Mouse (Mus musculus): Measurements from ENCODE around the gene Lhfp. TPM values are rescaled to one million over a fixed set of nuclear protein-coding genes. Genes with fewer than 3 reads are reported as not detected.

Lhfp gene
- polyA plus RNA-seq, 1 experiment from 2014 or later, result 20.6 TPM

DNA sequence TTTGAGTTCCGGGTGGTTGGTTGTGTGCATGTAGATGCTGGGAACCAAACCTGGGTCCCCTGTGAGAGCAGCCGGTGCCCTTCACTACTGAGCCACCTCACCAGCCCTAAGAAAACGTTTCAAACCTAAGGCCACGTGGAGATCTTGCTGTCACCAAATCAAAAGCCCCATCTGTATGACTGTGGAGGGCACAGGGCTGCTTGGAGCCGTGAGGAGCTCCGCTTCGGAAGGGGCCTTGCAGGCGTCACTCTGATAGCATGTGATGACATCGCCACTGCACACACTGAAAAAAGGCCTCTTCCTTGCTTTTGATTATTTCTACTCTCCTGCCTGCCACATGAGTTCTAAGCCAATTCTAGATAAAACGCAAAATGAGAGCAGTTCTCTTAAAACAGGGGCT lies 159.5 kb downstream of the Lhfp start:
- H3K36me3 ChIP-seq (replicated peaks), result no peaks in the 10 kb centered on the region
- peaks cover 27% of the 10 kb centered on the region for H3K4me1 ChIP-seq
- H3K27me3 ChIP-seq (replicated peaks; ENCODE audit: low read depth, poor library complexity, severe bottlenecking), result 0 out of 2 replicates have a peak, but pooled peaks cover 4% of the 10 kb centered on the region
- 73% methylated on average over 10 of the region's 10 CpGs for WGBS
- no peaks in the 10 kb centered on the region for H3K9me3 ChIP-seq
- DNase-seq (ENCODE audit: low spot score), result no peak
- H3K27ac ChIP-seq (replicated peaks), result no peak overlapping the region
- no peak overlapping the region for H3K4me3 ChIP-seq

DNA sequence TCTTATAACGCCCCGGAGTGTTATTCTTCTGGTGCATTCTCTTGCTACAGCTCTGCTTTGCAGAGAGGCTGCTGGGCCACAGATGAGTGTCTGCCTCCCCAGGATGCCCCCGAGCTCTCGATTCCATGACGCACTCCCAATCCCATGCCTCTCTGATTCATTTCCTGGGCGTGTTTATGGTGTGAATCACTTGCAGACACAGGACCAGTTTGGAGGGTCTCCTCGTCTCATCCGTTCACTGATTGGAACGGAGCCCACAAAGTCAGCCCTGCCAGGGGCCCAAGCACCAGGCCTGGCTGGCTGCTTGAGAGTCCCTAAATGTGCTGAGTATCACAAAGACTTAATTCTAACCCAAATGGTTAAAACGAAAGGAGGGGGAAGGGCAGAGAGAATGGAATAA lies 160.3 kb downstream of the Lhfp start:
- DNase-seq (ENCODE audit: low spot score), result no peak

DNA sequence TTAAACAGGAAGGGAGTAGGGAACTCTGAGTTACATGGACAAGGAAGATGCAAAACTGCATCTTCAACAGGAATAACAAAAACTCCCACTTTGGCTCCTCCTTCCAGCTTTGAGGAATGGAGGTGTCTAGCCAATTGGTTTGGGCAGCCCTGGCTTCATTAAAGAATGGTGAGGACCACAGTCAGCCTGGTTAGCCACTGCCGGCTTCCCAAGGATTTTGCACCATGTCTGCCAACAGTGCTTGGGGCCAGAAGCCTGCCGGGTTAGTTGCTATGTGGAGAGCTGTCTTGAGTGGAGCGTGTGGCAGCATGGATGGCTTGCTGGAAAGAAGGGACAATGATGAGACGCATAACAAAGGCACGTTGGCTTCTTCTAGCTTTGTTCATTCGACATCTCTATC lies 160.9 kb downstream of the Lhfp start:
- 73% methylated on average over 6 of the region's 6 CpGs for whole genome bisulfite sequencing
- 0 out of 2 replicates have a peak, but pooled peaks cover 4% of the 10 kb centered on the region for H3K27me3 ChIP-seq (replicated peaks; ENCODE audit: low read depth, poor library complexity, severe bottlenecking)
- no peaks in the 10 kb centered on the region for H3K9me3 ChIP-seq
- DNase-seq (ENCODE audit: low spot score), result no peak
- H3K4me1 ChIP-seq, result peaks cover 37% of the 10 kb centered on the region
- no peaks in the 10 kb centered on the region for H3K36me3 ChIP-seq (replicated peaks)
- 0 out of 2 replicates have a peak overlapping the region, but pooled peaks have one; percentile 49 for H3K27ac ChIP-seq (replicated peaks)
- H3K4me3 ChIP-seq, result no peak overlapping the region

More for the DNA sequence above, 160.3 kb downstream of the Lhfp start:
- Histone ChIP-seq H3K9me3 (no peaks in the 10 kb centered on the region), H3K27ac (replicated peaks) (peak overlapping the region; percentile 49), H3K36me3 (replicated peaks) (no peaks in the 10 kb centered on the region), H3K4me3 (no peak overlapping the region), H3K27me3 (replicated peaks; ENCODE audit: low read depth, poor library complexity, severe bottlenecking) (0 out of 2 replicates have a peak, but pooled peaks cover 4% of the 10 kb centered on the region), H3K4me1 (peaks cover 32% of the 10 kb centered on the region)
- 41% methylated on average over 10 of the region's 10 CpGs for WGBS

DNA sequence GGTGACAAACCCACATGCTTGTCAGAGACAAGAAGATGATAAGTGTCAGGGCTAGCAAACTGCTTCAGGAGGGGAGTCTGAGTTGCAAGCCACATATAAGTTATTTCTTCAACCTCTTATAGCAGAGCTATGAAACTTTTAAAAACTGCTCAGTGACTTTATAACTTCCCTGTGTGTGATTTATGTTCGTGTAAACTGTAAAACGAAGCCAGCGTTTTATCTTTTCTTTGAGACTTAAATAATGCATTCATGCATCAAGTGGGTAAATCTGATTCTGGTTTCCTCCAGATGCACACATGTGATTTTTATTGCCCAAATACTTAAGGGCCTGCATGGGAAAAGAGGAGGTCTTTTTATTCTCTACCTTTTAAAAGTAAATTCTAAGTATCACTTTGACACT lies 161.4 kb downstream of the Lhfp start:
- H3K4me1 ChIP-seq, result peaks cover 37% of the 10 kb centered on the region

DNA sequence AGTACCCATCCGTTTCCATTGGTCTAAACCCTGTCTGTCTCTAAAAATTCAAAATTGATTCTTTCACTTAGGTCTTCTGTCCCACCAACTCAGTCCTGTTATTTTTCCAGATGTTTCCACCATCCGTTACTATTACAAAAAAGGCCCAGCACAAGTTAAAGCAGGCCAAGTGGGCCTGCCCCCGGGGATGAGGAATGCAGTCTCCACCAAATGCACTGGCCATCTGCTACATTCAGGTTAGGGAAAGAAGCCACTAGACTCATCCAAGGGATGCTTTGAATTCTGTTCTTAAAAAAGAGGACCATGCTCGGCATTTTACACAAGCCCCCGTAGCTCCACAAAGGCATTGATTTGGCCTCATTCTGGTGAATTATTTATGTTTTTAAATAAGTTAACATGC lies 162.3 kb downstream of the Lhfp start:
- Histone ChIP-seq H3K36me3 (replicated peaks) (no peaks in the 10 kb centered on the region), H3K27me3 (replicated peaks; ENCODE audit: low read depth, poor library complexity, severe bottlenecking) (0 out of 2 replicates have a peak, but pooled peaks cover 4% of the 10 kb centered on the region), H3K4me3 (no peak overlapping the region), H3K27ac (replicated peaks) (no peak overlapping the region), H3K4me1 (peaks cover 37% of the 10 kb centered on the region), H3K9me3 (no peaks in the 10 kb centered on the region)
- no peak for DNase-seq (ENCODE audit: low spot score)
- WGBS, result 79% methylated on average over 5 of the region's 5 CpGs

More for the DNA sequence above, 161.4 kb downstream of the Lhfp start:
- Histone ChIP-seq H3K27me3 (replicated peaks; ENCODE audit: low read depth, poor library complexity, severe bottlenecking) (0 out of 2 replicates have a peak, but pooled peaks cover 4% of the 10 kb centered on the region), H3K27ac (replicated peaks) (no peak overlapping the region), H3K36me3 (replicated peaks) (no peaks in the 10 kb centered on the region), H3K9me3 (no peaks in the 10 kb centered on the region), H3K4me3 (no peak overlapping the region)
- 95% methylated on average over 3 of the region's 3 CpGs for whole genome bisulfite sequencing
- DNase-seq (ENCODE audit: low spot score), result no peak

DNA sequence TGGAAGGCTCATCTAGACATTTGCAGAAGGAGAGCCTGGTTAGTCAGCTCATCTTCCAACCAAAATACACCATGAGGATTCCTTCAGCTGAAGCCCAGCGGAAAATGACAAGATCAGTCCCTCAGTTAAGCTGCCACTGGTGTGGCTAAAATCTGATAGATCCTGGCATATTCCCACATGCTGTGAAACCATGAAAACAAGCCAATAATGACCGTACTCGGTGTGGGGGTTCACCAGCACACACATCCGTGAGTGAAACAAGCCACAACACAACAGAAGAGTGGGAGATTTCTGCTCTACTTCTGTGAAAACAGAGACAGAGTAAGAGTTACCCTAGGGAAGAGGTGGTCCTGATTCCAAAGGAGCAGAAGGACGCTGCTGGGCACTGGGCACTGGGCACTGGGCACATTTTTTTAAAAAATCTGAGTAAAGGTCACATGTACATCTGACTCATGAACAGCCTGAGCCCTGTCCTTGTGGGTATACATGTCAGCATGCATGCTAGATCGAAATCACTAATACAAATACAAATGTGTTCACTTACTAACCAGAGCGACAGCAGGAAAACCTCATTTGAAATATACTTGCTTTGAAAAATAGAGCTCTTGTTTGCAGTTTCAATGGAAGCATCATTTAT lies 163.1 kb downstream of the Lhfp start:
- no peak for DNase-seq (ENCODE audit: low spot score)
- 86% methylated on average over 7 of the region's 7 CpGs for WGBS
- Histone ChIP-seq H3K27me3 (replicated peaks; ENCODE audit: low read depth, poor library complexity, severe bottlenecking) (peaks cover 4% of the 10 kb centered on the region; the same call in 1 of the 2 replicates), H3K27ac (replicated peaks) (no peak overlapping the region), H3K4me3 (no peak overlapping the region), H3K36me3 (replicated peaks) (no peaks in the 10 kb centered on the region), H3K4me1 (peaks cover 41% of the 10 kb centered on the region), H3K9me3 (no peaks in the 10 kb centered on the region)

DNA sequence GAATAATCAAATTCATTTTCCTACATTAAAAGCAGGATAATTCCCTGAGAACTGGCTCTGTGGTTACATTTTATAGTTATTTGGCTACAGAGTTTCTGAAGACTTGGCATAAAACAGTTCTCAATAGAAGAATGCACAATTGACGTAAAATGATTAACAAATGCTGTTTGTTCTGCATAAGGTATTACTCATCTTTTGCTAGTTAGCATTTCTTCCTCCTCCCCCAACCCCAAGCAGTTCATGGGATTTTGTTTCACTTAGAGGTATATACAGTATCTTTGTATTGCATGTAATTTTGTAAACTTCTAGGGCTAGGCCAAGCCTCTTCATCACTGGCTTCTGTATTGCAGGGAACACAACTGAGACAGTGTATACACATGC lies 163.6 kb downstream of the Lhfp start:
- peaks cover 45% of the 10 kb centered on the region for H3K4me1 ChIP-seq
- 87% methylated on average over 1 of the region's 1 CpGs for WGBS
- no peak overlapping the region for H3K4me3 ChIP-seq
- no peaks in the 10 kb centered on the region for H3K36me3 ChIP-seq (replicated peaks)
- DNase-seq (ENCODE audit: low spot score), result no peak
- H3K27ac ChIP-seq (replicated peaks), result no peak overlapping the region
- peaks cover 4% of the 10 kb centered on the region; the same call in 1 of the 2 replicates for H3K27me3 ChIP-seq (replicated peaks; ENCODE audit: low read depth, poor library complexity, severe bottlenecking)
- H3K9me3 ChIP-seq, result no peaks in the 10 kb centered on the region

DNA sequence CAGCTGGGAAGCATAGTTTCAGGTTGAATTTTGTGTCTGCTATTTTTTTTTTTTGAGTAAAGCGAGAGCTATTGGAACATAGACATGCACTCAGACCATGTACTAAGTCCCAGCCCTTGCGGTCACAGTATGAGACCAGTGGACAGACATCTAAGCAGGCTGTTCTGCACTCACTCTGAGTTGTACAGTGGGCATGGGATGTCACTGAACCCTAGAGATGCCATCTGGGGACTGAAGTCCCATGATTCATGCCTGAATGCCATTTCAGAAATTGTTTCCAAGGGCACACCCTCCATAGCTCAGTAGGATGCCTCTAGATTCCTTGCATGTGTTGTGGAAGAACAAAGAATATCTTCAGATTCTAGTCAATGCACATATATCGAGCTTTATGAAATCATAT lies 164.4 kb downstream of the Lhfp start:
- peaks cover 44% of the 10 kb centered on the region for H3K4me1 ChIP-seq
- no peak for DNase-seq (ENCODE audit: low spot score)
- no peaks in the 10 kb centered on the region for H3K36me3 ChIP-seq (replicated peaks)
- WGBS, result 95% methylated on average over 3 of the region's 3 CpGs
- peaks cover 4% of the 10 kb centered on the region; the same call in 1 of the 2 replicates for H3K27me3 ChIP-seq (replicated peaks; ENCODE audit: low read depth, poor library complexity, severe bottlenecking)
- H3K27ac ChIP-seq (replicated peaks), result no peak overlapping the region
- H3K9me3 ChIP-seq, result no peaks in the 10 kb centered on the region
- no peak overlapping the region for H3K4me3 ChIP-seq

DNA sequence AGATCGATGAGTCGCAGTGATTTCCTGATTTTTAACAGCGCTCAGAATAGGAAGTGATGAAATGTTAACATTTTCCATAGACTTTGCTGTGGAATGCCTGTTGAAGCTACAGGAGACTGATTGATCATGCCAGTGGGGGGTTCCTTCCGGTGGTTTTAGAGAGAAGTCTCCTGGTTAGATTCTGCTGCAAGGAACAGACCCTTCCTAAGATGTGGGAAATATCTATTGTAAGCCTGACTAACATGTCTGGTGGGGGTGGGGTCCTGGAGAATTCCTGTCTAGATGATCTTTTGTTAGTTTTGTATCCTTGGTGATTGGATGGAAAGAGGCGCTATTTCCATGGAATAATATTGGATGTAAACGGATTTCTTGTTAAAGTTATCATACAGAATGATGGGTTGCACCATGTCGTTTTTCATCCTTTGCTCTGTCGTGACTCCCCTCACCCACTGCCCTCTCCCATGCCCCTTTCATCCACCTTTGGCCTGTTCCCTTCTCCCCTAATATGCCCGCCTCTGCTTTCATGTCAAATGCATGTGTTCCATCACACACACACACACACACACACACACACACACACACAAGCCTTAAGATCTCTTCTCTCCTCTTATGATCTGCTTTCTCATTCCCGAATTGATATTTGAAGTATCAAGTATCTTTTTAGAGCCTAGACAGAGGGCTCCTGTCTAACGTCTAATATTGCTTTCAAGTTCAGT lies 165.3 kb downstream of the Lhfp start:
- Histone ChIP-seq H3K9me3 (no peaks in the 10 kb centered on the region), H3K36me3 (replicated peaks) (no peaks in the 10 kb centered on the region), H3K4me3 (no peak overlapping the region), H3K27ac (replicated peaks) (peak overlapping the region; percentile 25), H3K4me1 (peaks cover 42% of the 10 kb centered on the region), H3K27me3 (replicated peaks; ENCODE audit: low read depth, poor library complexity, severe bottlenecking) (peaks cover 4% of the 10 kb centered on the region; the same call in 1 of the 2 replicates)
- WGBS, result 64% methylated on average over 11 of the region's 11 CpGs
- no peak for DNase-seq (ENCODE audit: low spot score)

DNA sequence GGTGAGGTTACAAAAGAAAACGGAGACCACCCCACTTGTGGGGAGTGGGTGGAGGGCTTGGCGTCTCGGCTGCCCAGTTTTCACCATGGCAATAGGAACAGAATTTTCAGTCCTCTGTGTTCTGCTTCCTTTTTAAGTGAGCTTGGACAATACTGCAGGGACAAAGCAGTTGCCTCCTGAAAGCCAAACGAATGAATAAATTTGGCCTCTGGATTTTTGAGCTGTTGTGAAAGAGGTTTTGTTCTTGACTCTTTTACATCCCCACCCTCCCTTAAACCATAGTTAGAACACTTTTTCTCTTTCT lies 165.8 kb downstream of the Lhfp start:
- Histone ChIP-seq H3K4me3 (no peak overlapping the region), H3K36me3 (replicated peaks) (no peaks in the 10 kb centered on the region), H3K27me3 (replicated peaks; ENCODE audit: low read depth, poor library complexity, severe bottlenecking) (peaks cover 4% of the 10 kb centered on the region; the same call in 1 of the 2 replicates), H3K27ac (replicated peaks) (no peak overlapping the region), H3K9me3 (no peaks in the 10 kb centered on the region), H3K4me1 (peaks cover 37% of the 10 kb centered on the region)
- DNase-seq (ENCODE audit: low spot score), result no peak
- WGBS, result 62% methylated on average over 4 of the region's 4 CpGs

DNA sequence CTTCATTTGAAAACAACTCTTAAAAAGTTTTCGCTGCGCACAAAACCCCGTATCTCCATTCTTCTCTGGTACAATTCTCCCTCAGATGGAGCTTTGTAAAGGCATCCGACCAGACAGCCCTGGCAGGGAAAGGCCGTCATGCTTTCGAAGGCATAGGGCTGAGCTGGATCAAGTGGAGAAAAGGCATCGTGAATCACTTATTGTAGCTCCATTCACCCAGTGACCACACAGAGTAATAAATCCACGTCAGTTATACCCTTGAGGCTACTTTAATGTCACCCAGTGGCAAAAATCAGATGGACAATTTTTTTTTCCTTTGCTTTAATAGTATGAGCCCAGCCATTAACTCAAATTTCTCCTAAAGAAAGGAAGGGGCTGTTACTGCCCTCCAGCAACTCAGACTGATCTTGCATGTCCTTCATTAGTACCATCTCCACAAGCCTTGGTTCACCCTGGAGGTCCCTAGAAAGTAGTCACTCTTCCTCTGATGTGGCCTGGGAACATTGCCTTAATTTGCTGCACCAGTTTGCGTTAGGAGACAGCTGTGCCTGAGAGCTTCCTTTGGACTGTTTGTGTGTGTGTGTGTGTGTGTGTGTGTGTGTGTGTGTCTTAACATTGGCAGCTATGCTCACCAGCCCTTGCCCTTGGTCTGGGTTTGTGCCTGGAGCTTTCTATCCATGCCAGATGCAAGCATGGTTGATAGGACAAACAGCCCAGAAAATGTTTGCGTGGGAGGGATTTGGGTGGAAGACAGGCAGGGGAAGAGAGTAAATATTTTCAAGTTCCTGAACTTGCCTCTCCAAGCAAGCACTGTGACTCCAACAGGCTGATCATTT lies 169.6 kb downstream of the Lhfp start:
- Histone ChIP-seq H3K27ac (replicated peaks) (no peak overlapping the region; the same call in 1 of the 2 replicates), H3K4me1 (peaks cover 29% of the 10 kb centered on the region), H3K27me3 (replicated peaks; ENCODE audit: low read depth, poor library complexity, severe bottlenecking) (no peaks in the 10 kb centered on the region; the same call in 1 of the 2 replicates), H3K36me3 (replicated peaks) (no peaks in the 10 kb centered on the region), H3K9me3 (no peaks in the 10 kb centered on the region), H3K4me3 (no peak overlapping the region)
- WGBS, result 60% methylated on average over 10 of the region's 10 CpGs
- DNase-seq (ENCODE audit: low spot score), result no peak

DNA sequence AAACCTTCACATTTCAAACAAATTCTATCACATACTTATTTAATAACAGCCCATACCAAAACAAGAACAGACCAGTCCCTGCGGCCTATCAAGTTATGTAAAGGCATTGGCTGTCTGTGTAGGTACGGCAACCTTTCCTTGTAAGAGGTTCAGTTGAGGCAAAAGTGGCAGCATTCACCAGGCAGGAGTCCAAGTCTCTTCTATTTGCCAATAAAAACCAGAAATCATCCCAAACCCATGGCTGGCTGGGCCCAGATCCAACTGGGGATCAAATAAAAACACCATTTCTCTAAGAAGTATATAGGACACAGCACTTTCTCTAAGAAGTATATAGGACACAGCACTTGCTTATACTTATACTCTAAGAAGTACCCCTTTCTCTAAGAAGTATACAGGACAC lies 171.3 kb downstream of the Lhfp start:
- Histone ChIP-seq H3K4me3 (no peak overlapping the region), H3K36me3 (replicated peaks) (no peaks in the 10 kb centered on the region), H3K27me3 (replicated peaks; ENCODE audit: low read depth, poor library complexity, severe bottlenecking) (no peaks in the 10 kb centered on the region; the same call in 1 of the 2 replicates), H3K9me3 (no peaks in the 10 kb centered on the region), H3K27ac (replicated peaks) (no peak overlapping the region), H3K4me1 (peaks cover 19% of the 10 kb centered on the region)
- WGBS, result 92% methylated on average over 2 of the region's 2 CpGs
- DNase-seq (ENCODE audit: low spot score), result no peak

All from embryonic facial prominence, embryonic 10.5 days (tissue).